Mouse (Mus musculus) sigmoid colon, adult 10 weeks (tissue): ENCODE data around the gene Igfbp6. TPM values are rescaled to one million over a fixed set of nuclear protein-coding genes. Genes with fewer than 3 reads are reported as not detected.

ENCODE experiments used
- polyA plus RNA-seq: library from polyadenylated mRNA; stranded (reverse); fragments of 350-450 nt; fragmentation: Illumina TruSeq; extraction: RNeasy Lipid Tissue Mini Kit (QIAGEN cat#74804); gene quantifications from one replicate; pipeline ENCODE4 v1.2.3, GENCODE M21; 2014; ENCODE audit warnings: low read depth, low replicate concordance

The Igfbp6 gene
- 0.41 TPM for polyA plus RNA-seq

DNA sequence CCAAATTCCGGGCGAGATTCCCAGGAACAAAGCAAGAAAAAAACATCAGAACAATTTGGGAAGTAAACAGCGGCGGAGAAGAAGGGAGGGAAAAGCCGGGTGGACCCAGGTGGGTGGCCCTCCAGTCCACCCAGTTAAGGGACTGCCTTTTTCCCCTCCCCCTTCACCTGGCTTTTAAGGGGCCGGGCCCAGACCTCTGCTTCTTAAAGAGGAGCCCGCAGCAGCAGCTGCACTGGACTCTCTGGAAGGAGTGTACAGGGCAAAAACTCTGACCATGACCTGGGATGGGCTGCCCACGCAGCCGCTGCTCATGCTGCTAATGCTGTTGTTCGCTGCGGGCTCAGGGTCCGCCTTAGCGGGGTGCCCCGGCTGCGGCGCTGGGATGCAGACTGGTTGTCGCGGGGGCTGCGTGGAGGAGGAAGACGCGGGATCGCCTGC is at the start of gene Igfbp6:
TSS of gene Igfbp6 (plus strand) at position 89 of the 438 bp plus-strand sequence.

DNA sequence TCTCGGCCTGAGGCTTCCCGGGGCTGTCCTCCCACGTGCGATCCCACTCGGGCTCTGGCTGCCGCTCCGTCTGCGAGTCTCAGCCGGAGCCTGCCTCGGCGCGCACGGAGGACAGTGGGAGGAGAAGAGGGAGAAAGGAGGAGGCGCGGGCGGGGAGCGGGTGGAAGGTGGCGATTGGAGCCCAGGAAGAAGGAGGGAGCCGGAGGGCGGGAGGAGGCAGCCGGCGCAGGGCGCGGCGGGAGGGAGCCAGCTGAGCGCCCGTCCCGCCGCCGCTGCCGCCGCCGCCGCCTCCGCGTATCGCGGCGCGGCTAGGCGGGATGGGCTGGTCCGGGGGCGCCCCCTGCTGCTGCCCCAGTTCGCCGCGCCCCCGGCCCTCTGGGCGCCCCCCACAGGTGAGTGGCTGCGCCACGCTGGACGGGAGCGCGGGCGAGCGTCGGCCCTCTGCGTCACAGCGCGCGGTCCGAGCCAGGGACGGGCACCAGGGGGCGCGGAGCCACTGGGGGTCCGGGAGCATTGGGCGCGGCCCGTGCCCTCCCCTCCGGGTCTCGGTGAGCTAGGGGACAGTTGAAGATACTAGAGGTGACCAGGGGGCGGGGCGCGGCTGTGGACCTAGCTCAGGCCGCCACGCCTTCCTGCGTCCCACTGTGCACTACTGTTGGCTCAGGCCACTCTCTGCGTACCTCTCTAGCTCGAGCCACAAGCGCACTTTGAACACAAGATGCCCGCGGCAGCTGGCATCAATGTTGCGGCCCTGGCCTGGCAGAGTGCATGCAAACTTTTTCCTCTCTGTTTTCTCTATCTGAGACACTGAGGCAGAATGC is 43.8 kb upstream of the Igfbp6 start, which contains the start of gene Tns2:
TSS of gene Tns2 (plus strand) at position 253 of the 821 bp plus-strand sequence.

DNA sequence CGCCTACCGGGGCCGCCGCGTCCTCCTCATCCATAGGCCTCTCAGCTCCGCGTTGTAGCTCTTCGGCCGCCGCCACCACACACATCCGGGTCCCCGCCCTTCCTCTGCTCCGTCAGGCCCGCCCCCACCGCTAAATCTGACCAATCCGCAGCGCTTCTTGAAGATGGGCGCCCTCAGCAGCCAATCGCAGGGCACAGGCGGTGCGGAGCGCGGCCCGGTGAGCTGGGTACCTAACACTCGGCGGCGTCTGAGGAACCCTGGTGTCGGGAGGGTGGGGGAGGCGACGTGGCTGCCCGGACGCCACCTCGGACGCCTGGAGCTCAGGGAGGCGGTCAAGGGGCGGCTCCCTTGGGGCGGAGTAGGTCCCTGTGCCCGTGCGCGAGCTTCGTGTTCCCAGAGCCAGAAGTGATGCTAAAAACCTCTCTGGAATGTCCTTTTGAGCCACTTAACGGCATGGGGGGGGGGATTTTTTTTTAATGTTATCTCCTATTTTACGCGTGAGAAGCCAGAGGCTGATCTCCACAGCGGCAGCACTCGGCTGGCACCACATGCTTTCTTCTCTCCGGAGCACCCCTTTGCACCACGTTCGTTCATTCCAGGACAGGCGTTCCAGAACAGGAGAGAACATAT is 7.9 kb upstream of the Igfbp6 start, which contains the start of gene Spryd3:
TSS of gene Spryd3 (minus strand) at position 106 of the 630 bp plus-strand sequence.

DNA sequence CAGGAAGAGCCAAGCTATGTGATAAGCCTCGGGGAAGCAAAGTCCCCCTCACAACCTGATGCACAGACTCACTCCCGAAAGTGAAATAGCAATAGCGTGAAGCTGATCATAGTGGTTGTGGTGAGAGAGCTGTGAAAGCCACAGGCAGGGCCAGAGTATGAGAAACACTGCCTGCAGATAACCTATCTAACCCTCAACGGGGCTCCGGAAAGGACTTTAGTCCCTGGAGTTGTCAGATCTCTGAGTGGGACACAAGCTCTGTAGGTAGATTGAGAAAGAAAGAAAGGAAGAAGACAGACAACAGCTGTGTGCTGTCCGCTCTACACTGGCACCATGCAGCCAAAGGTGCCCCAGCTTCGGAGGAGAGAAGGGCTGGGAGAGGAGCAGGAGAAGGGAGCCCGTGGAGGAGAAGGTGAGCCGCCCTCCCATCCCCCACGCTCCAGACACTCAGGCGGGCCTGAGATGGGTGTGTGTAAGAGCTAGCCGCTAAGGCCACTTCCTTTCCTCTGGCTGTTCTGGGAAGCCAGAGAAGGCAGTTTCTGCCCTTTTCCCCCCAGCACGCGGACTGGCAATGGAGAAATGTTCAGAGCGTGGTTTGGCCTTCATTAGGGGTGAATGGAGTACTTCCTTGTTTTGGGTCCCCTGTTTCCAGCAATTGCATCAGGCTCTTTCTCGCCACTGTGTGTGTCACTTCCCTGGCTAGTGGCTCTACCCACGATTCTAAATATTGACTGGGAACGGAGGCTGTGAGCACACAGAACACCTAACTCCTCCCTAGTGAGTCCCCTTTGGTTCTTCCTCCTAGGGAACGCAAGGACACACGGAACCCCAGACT is 6.4 kb downstream of the Igfbp6 start, which contains the start of gene Soat2:
TSS of gene Soat2 (plus strand) at position 226 of the 835 bp plus-strand sequence.

Other genes with a start within 250 kb of the Igfbp6 start
- not detected for gene Krt4, start 219.6 kb upstream of the Igfbp6 start, polyA plus RNA-seq
- not detected for gene Krt79, start 204.0 kb upstream of the Igfbp6 start, polyA plus RNA-seq
- gene Krt78, start 190.1 kb upstream of the Igfbp6 start, polyA plus RNA-seq: not detected
- gene Krt8, start 139.9 kb upstream of the Igfbp6 start, polyA plus RNA-seq: 179 TPM
- gene Krt18, start 116.2 kb upstream of the Igfbp6 start, polyA plus RNA-seq: 14.7 TPM
- gene Eif4b, start 70.6 kb upstream of the Igfbp6 start, polyA plus RNA-seq: 230 TPM
- gene Tns2, start 43.9 kb upstream of the Igfbp6 start, polyA plus RNA-seq: 17.3 TPM
- gene Spryd3, start 8.1 kb upstream of the Igfbp6 start, polyA plus RNA-seq: 1.5 TPM
- gene Soat2, start 6.2 kb downstream of the Igfbp6 start, polyA plus RNA-seq: 0.32 TPM
- 47.3 TPM for gene Zfp740, start 58.9 kb downstream of the Igfbp6 start, polyA plus RNA-seq
- 18.2 TPM for gene Csad, start 60.4 kb downstream of the Igfbp6 start, polyA plus RNA-seq
- gene Itgb7, start 87.6 kb downstream of the Igfbp6 start, polyA plus RNA-seq: 0.47 TPM
- gene Rarg, start 113.2 kb downstream of the Igfbp6 start, polyA plus RNA-seq: 3.6 TPM
- gene Gm9918, start 126.2 kb downstream of the Igfbp6 start, polyA plus RNA-seq: not detected
- gene Mfsd5, start 135.1 kb downstream of the Igfbp6 start, polyA plus RNA-seq: 0.66 TPM
- 0.13 TPM for gene Espl1, start 151.9 kb downstream of the Igfbp6 start, polyA plus RNA-seq
- gene Pfdn5, start 181.8 kb downstream of the Igfbp6 start, polyA plus RNA-seq: 39.0 TPM
- gene Myg1, start 187.3 kb downstream of the Igfbp6 start, polyA plus RNA-seq: 8.4 TPM
- gene Aaas, start 206.4 kb downstream of the Igfbp6 start, polyA plus RNA-seq: 3.3 TPM
- not detected for gene Sp7, start 222.8 kb downstream of the Igfbp6 start, polyA plus RNA-seq